Mouse (Mus musculus) embryonic facial prominence, embryonic 11.5 days (tissue): ENCODE measurements around the gene Fen1. TPM values are rescaled to one million over a fixed set of nuclear protein-coding genes. Genes with fewer than 3 reads are reported as not detected.

Experiments used
- ATAC-seq: fragments of 200-750 bp; cut with Nextera tagmentation; replicated peaks from 2 replicates; pipeline ENCODE4 v1.8.0; 2017; ENCODE audit warnings: low read depth; ENCODE audit not compliant: insufficient number of reproducible peaks, low FRiP score, low TSS enrichment
- DNase-seq: peaks from one replicate; pipeline ENCODE4 v3.0.0-alpha.2; 2015; ENCODE audit warnings: low spot score
- H3K27ac ChIP-seq: fragments of 300-500 bp; sonication (generic); replicated peaks from 2 replicates; pipeline ENCODE4 v1.5.1; 2014; ENCODE audit warnings: mild to moderate bottlenecking, low read depth, low read length, control low read depth
- H3K27me3 ChIP-seq: fragments of 300-500 bp; sonication (generic); 2 replicates; pipeline ENCODE4 v1.6.1; 2014; ENCODE audit warnings: mild to moderate bottlenecking, low read length, moderate library complexity, mixed read lengths; ENCODE audit not compliant: control insufficient read depth, insufficient read depth
- H3K36me3 ChIP-seq: fragments of 300-500 bp; sonication (generic); replicated peaks from 2 replicates; pipeline ENCODE4 v1.6.1; 2014; ENCODE audit warnings: low read depth, mild to moderate bottlenecking, low read length, moderate library complexity, mixed read lengths; ENCODE audit not compliant: control insufficient read depth, insufficient read depth
- H3K4me1 ChIP-seq: fragments of 300-500 bp; sonication (generic); 2 replicates; pipeline ENCODE4 v1.6.1; 2014; ENCODE audit warnings: low read length, mixed read lengths; ENCODE audit not compliant: control insufficient read depth, insufficient read depth
- H3K4me2 ChIP-seq: fragments of 300-500 bp; sonication (generic); 2 replicates; pipeline ENCODE4 v1.6.1; 2014; ENCODE audit warnings: low read depth, mild to moderate bottlenecking, control low read depth, low read length, moderate library complexity
- H3K4me3 ChIP-seq: fragments of 300-500 bp; sonication (generic); 2 replicates; pipeline ENCODE4 v1.5.1; 2014; ENCODE audit warnings: low read depth, low read length, control low read depth
- H3K9ac ChIP-seq: fragments of 300-500 bp; sonication (generic); replicated peaks from 2 replicates; pipeline ENCODE4 v1.6.1; 2014; ENCODE audit warnings: mild to moderate bottlenecking, control low read depth, low read length
- H3K9me3 ChIP-seq: fragments of 300-500 bp; sonication (generic); replicated peaks from 2 replicates; pipeline ENCODE4 v1.6.1; 2016; ENCODE audit warnings: mild to moderate bottlenecking, low read length, inconsistent platforms, mixed read lengths; ENCODE audit not compliant: control insufficient read depth
- WGBS: fragments of 180-500 bp; shearing (Covaris S2); extraction: QIAGEN DNeasy Blood & Tissue Kit; methylation state at CpG from one replicate; pipeline ENCODE4 v1.1.7; 2014; 5-methylcytosine and 5-hydroxymethylcytosine counted together
- polyA plus RNA-seq: library from polyadenylated mRNA; unstranded; fragments of >200 nt; fragmentation: Nextera tagmentation; extraction: Ambion mirVana; gene quantifications from 2 replicates; pipeline ENCODE4 v1.2.1, GENCODE M21; 2014

Gene Fen1
- polyA plus RNA-seq, 1 experiment from 2014 or later: 134 TPM

- ATAC-seq (no peak), DNase-seq (no peak)
- 78% methylated on average over 5 of the region's 5 CpGs for WGBS
- no peak overlapping the region for H3K4me3 ChIP-seq
- H3K36me3 ChIP-seq: peaks cover 27% of the 10 kb centered on the region
- H3K9ac ChIP-seq: no peak overlapping the region
- H3K4me1 ChIP-seq: no peaks in the 10 kb centered on the region
- H3K4me2 ChIP-seq: no peak overlapping the region
- no peaks in the 10 kb centered on the region for H3K9me3 ChIP-seq
- H3K27me3 ChIP-seq: no peaks in the 10 kb centered on the region
- no peak overlapping the region for H3K27ac ChIP-seq
Measured at GRCm38 (mm10) chr19:10195252-10195651, 8.7 kb downstream of the Fen1 start.

DNA sequence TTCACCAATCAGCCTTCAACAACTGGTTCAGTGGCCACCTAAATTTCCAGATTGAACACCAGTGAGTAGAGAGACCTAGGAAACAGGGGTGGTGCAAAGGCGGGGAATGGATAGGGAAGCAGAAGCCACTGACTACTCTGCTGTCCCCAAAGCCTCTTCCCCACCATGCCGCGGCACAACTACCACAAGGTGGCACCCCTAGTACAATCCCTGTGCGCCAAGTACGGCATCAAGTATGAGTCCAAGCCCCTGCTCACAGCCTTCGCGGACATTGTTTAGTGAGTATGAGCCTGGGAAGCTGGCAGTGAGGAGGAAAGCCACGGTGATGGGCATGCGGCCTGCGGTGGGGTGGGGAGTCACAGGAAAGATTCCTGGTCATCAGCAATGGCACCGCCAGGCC, 9.6 kb downstream of the Fen1 start:
- Histone ChIP-seq H3K36me3 (peaks cover 29% of the 10 kb centered on the region), H3K4me2 (no peak overlapping the region), H3K4me1 (no peaks in the 10 kb centered on the region), H3K27me3 (no peaks in the 10 kb centered on the region), H3K4me3 (no peak overlapping the region), H3K9ac (no peak overlapping the region), H3K27ac (no peak overlapping the region), H3K9me3 (no peaks in the 10 kb centered on the region)
- WGBS: 87% methylated on average over 11 of the region's 11 CpGs
- ATAC-seq (no peak), DNase-seq (no peak)

GRCm38 (mm10) chr19:10191326-10191725, 12.6 kb downstream of the Fen1 start:
- H3K36me3 ChIP-seq: peaks cover 49% of the 10 kb centered on the region
- H3K9ac ChIP-seq: no peak overlapping the region

GRCm38 (mm10) chr19:10190796-10191195, 13.2 kb downstream of the Fen1 start:
- Histone ChIP-seq H3K4me3 (no peak overlapping the region), H3K36me3 (peaks cover 49% of the 10 kb centered on the region), H3K4me2 (no peak overlapping the region), H3K27me3 (no peaks in the 10 kb centered on the region), H3K27ac (no peak overlapping the region), H3K9me3 (no peaks in the 10 kb centered on the region), H3K9ac (no peak overlapping the region), H3K4me1 (no peaks in the 10 kb centered on the region; the same call in 1 of the 2 replicates)
- ATAC-seq: no peak
- 58% methylated on average over 2 of the region's 2 CpGs for WGBS
- DNase-seq: peak; percentile 81

More at GRCm38 (mm10) chr19:10191326-10191725, 12.6 kb downstream of the Fen1 start:
- H3K4me2 ChIP-seq: no peak overlapping the region
- ATAC-seq: no peak
- no peaks in the 10 kb centered on the region for H3K9me3 ChIP-seq
- 65% methylated on average over 7 of the region's 7 CpGs for WGBS
- no peak overlapping the region for H3K27ac ChIP-seq
- no peaks in the 10 kb centered on the region for H3K27me3 ChIP-seq
- DNase-seq: no peak
- no peaks in the 10 kb centered on the region; the same call in 1 of the 2 replicates for H3K4me1 ChIP-seq
- H3K4me3 ChIP-seq: no peak overlapping the region

GRCm38 (mm10) chr19:10189940-10190339, 14.0 kb downstream of the Fen1 start:
- ATAC-seq (no peak), DNase-seq (no peak)
- Histone ChIP-seq H3K9ac (no peak overlapping the region), H3K27ac (no peak overlapping the region), H3K36me3 (peaks cover 46% of the 10 kb centered on the region), H3K4me1 (no peaks in the 10 kb centered on the region; the same call in 1 of the 2 replicates), H3K27me3 (no peaks in the 10 kb centered on the region), H3K9me3 (no peaks in the 10 kb centered on the region), H3K4me2 (no peak overlapping the region), H3K4me3 (no peak overlapping the region)
- 92% methylated on average over 8 of the region's 8 CpGs for whole genome bisulfite sequencing

GRCm38 (mm10) chr19:10189022-10189421, 14.9 kb downstream of the Fen1 start:
- H3K9ac ChIP-seq: no peak overlapping the region
- peaks cover 2% of the 10 kb centered on the region for H3K4me1 ChIP-seq
- DNase-seq: no peak
- ATAC-seq: no peak
- 94% methylated on average over 6 of the region's 6 CpGs for WGBS
- H3K27ac ChIP-seq: no peak overlapping the region
- peaks cover 38% of the 10 kb centered on the region for H3K36me3 ChIP-seq
- H3K9me3 ChIP-seq: no peaks in the 10 kb centered on the region
- H3K27me3 ChIP-seq: no peaks in the 10 kb centered on the region
- no peak overlapping the region for H3K4me2 ChIP-seq
- H3K4me3 ChIP-seq: no peak overlapping the region

DNA sequence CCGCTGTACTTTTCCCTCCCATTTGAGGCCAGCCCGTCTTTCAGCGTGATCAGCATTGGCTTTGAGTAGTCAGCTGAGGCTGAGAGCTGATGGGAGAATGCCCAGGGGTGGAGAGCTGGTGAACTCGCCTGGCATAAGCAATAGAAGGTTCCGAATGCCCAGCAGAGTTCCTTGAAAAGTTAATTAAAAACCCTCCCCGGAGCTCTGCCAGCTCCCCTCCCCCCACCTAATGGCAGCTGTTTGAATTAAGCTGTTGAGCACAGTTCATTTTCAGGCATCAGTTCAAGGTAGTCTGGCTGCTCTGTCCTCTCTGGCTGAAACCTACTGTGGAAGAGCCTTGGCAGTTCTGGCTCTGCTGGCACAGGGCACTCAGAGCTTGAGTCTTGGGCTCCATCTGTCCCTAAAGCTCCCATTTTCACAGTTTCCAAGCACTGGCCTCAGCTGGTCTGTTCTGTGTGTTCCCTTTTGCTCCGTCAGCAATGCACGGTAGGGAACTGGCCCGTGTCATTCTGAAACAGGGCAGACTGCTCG, 15.6 kb downstream of the Fen1 start:
- H3K4me1 ChIP-seq: peaks cover 2% of the 10 kb centered on the region
- no peaks in the 10 kb centered on the region for H3K27me3 ChIP-seq
- no peak overlapping the region for H3K4me2 ChIP-seq
- peaks cover 34% of the 10 kb centered on the region for H3K36me3 ChIP-seq
- no peaks in the 10 kb centered on the region for H3K9me3 ChIP-seq
- no peak overlapping the region for H3K4me3 ChIP-seq
- peak; percentile 54 for DNase-seq
- 62% methylated on average over 10 of the region's 10 CpGs for WGBS
- H3K27ac ChIP-seq: no peak overlapping the region
- H3K9ac ChIP-seq: no peak overlapping the region
- no peak for ATAC-seq

DNA sequence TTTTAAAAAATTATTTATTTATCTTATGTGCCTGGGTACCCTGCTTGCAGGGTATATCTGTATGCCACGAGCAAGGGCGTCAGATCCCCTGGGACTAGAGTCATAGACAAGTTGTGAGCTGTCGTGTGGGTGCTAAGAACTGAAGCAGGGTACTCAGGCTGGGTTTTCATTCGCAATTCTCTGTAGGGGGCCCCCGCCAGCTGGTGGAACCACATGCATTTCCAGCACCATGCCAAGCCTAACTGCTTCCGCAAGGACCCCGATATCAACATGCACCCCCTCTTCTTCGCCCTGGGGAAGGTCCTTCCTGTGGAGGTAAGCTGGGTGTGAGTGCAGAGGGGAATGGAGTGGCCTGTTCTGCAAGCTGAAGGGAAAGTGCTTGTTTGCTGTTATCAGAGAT, 17.4 kb downstream of the Fen1 start:
- ATAC-seq (no peak), DNase-seq (no peak)
- peaks cover 2% of the 10 kb centered on the region for H3K4me1 ChIP-seq
- no peak overlapping the region for H3K4me2 ChIP-seq
- no peak overlapping the region for H3K9ac ChIP-seq
- no peak overlapping the region for H3K27ac ChIP-seq
- H3K36me3 ChIP-seq: peaks cover 27% of the 10 kb centered on the region
- H3K9me3 ChIP-seq: no peaks in the 10 kb centered on the region
- WGBS: 94% methylated on average over 8 of the region's 8 CpGs
- no peaks in the 10 kb centered on the region for H3K27me3 ChIP-seq
- no peak overlapping the region for H3K4me3 ChIP-seq
